Mouse (Mus musculus): ENCODE results near the gene Pdzd8. TPM values are rescaled to one million over a fixed set of nuclear protein-coding genes. Genes with fewer than 3 reads are reported as not detected.

The Pdzd8 gene
- polyA plus RNA-seq, 1 experiment, result not detected

GRCm38 (mm10) chr19:59316571-59316970, 29.0 kb downstream of the Pdzd8 start:
- TF ChIP-seq CTCF (IDR thresholded peaks at IDR 0.05; ENCODE audit: insufficient read depth, low read depth, low read length) (no peak), POLR2A (IDR thresholded peaks at IDR 0.05; ENCODE audit: insufficient read depth, low read depth, low read length) (no peak)
- Histone ChIP-seq H3K4me1 (ENCODE audit: control insufficient read depth, insufficient read depth, low read length) (no peaks in the 10 kb centered on the region), H3K27ac (ENCODE audit: insufficient read depth, low read depth, low read length) (no peak overlapping the region), H3K4me3 (ENCODE audit: insufficient read depth, low read depth, low read length) (no peak overlapping the region)

GRCm38 (mm10) chr19:59315308-59315707, 30.3 kb downstream of the Pdzd8 start:
- TF ChIP-seq CTCF (IDR thresholded peaks at IDR 0.05; ENCODE audit: insufficient read depth, low read depth, low read length) (no peak), POLR2A (IDR thresholded peaks at IDR 0.05; ENCODE audit: insufficient read depth, low read depth, low read length) (no peak)
- Histone ChIP-seq H3K4me3 (ENCODE audit: insufficient read depth, low read depth, low read length) (no peak overlapping the region), H3K27ac (ENCODE audit: insufficient read depth, low read depth, low read length) (no peak overlapping the region), H3K4me1 (ENCODE audit: control insufficient read depth, insufficient read depth, low read length) (no peaks in the 10 kb centered on the region)

GRCm38 (mm10) chr19:59292183-59292839, 53.3 kb downstream of the Pdzd8 start:
- WGBS, result 74% methylated on average over 5 of the region's 5 CpGs
- H3K4me1 ChIP-seq (ENCODE audit: control insufficient read depth, insufficient read depth, low read length), result no peaks in the 10 kb centered on the region
- H3K4me3 ChIP-seq (ENCODE audit: insufficient read depth, low read depth, low read length), result no peak overlapping the region
- TF ChIP-seq POLR2A (IDR thresholded peaks at IDR 0.05; ENCODE audit: insufficient read depth, low read depth, low read length), result no peak
- no peak for TF ChIP-seq CTCF (IDR thresholded peaks at IDR 0.05; ENCODE audit: insufficient read depth, low read depth, low read length)
- no peak overlapping the region for H3K27ac ChIP-seq (ENCODE audit: insufficient read depth, low read depth, low read length)

GRCm38 (mm10) chr19:59289811-59290210, 55.8 kb downstream of the Pdzd8 start:
- Histone ChIP-seq H3K4me1 (ENCODE audit: control insufficient read depth, insufficient read depth, low read length) (no peaks in the 10 kb centered on the region), H3K27ac (ENCODE audit: insufficient read depth, low read depth, low read length) (no peak overlapping the region), H3K4me3 (ENCODE audit: insufficient read depth, low read depth, low read length) (no peak overlapping the region)
- TF ChIP-seq POLR2A (IDR thresholded peaks at IDR 0.05; ENCODE audit: insufficient read depth, low read depth, low read length), result no peak
- no peak for TF ChIP-seq CTCF (IDR thresholded peaks at IDR 0.05; ENCODE audit: insufficient read depth, low read depth, low read length)
- WGBS, result 88% methylated on average over 6 of the region's 6 CpGs

GRCm38 (mm10) chr19:59289042-59289441, 56.5 kb downstream of the Pdzd8 start:
- TF ChIP-seq POLR2A (IDR thresholded peaks at IDR 0.05; ENCODE audit: insufficient read depth, low read depth, low read length) (no peak), CTCF (IDR thresholded peaks at IDR 0.05; ENCODE audit: insufficient read depth, low read depth, low read length) (no peak)
- Histone ChIP-seq H3K27ac (ENCODE audit: insufficient read depth, low read depth, low read length) (no peak overlapping the region), H3K4me3 (ENCODE audit: insufficient read depth, low read depth, low read length) (no peak overlapping the region), H3K4me1 (ENCODE audit: control insufficient read depth, insufficient read depth, low read length) (no peaks in the 10 kb centered on the region)

GRCm38 (mm10) chr19:59282001-59282400, 63.6 kb downstream of the Pdzd8 start:
- H3K4me1 ChIP-seq (ENCODE audit: control insufficient read depth, insufficient read depth, low read length), result no peaks in the 10 kb centered on the region
- 92% methylated on average over 3 of the region's 3 CpGs for WGBS
- no peak overlapping the region for H3K4me3 ChIP-seq (ENCODE audit: insufficient read depth, low read depth, low read length)
- H3K27ac ChIP-seq (ENCODE audit: insufficient read depth, low read depth, low read length), result no peak overlapping the region
- TF ChIP-seq POLR2A (IDR thresholded peaks at IDR 0.05; ENCODE audit: insufficient read depth, low read depth, low read length), result no peak
- no peak for TF ChIP-seq CTCF (IDR thresholded peaks at IDR 0.05; ENCODE audit: insufficient read depth, low read depth, low read length)

GRCm38 (mm10) chr19:59280841-59281240, 64.7 kb downstream of the Pdzd8 start:
- no peak overlapping the region for H3K4me3 ChIP-seq (ENCODE audit: insufficient read depth, low read depth, low read length)
- TF ChIP-seq POLR2A (IDR thresholded peaks at IDR 0.05; ENCODE audit: insufficient read depth, low read depth, low read length) (no peak), CTCF (IDR thresholded peaks at IDR 0.05; ENCODE audit: insufficient read depth, low read depth, low read length) (no peak)
- H3K4me1 ChIP-seq (ENCODE audit: control insufficient read depth, insufficient read depth, low read length), result no peaks in the 10 kb centered on the region
- no peak overlapping the region for H3K27ac ChIP-seq (ENCODE audit: insufficient read depth, low read depth, low read length)

- Histone ChIP-seq H3K4me1 (ENCODE audit: control insufficient read depth, insufficient read depth, low read length) (peaks cover 8% of the 10 kb centered on the region), H3K4me3 (ENCODE audit: insufficient read depth, low read depth, low read length) (no peak overlapping the region), H3K27ac (ENCODE audit: insufficient read depth, low read depth, low read length) (no peak overlapping the region)
- no peak for TF ChIP-seq POLR2A (IDR thresholded peaks at IDR 0.05; ENCODE audit: insufficient read depth, low read depth, low read length)
- no peak for TF ChIP-seq CTCF (IDR thresholded peaks at IDR 0.05; ENCODE audit: insufficient read depth, low read depth, low read length)
- WGBS, result 94% methylated on average over 7 of the region's 7 CpGs
Measured at GRCm38 (mm10) chr19:59276354-59276753, 69.2 kb downstream of the Pdzd8 start.

- TF ChIP-seq POLR2A (IDR thresholded peaks at IDR 0.05; ENCODE audit: insufficient read depth, low read depth, low read length), result no peak
- TF ChIP-seq CTCF (IDR thresholded peaks at IDR 0.05; ENCODE audit: insufficient read depth, low read depth, low read length), result no peak
- WGBS, result 74% methylated on average over 7 of the region's 7 CpGs
- Histone ChIP-seq H3K4me1 (ENCODE audit: control insufficient read depth, insufficient read depth, low read length) (peaks cover 8% of the 10 kb centered on the region), H3K4me3 (ENCODE audit: insufficient read depth, low read depth, low read length) (no peak overlapping the region), H3K27ac (ENCODE audit: insufficient read depth, low read depth, low read length) (no peak overlapping the region)
Measured at GRCm38 (mm10) chr19:59273190-59273589, 72.4 kb downstream of the Pdzd8 start.

Data from olfactory bulb, adult 2 months (tissue).